Mouse (Mus musculus) T-cell, adult 2 months (primary cell): ENCODE data around the gene Enpp1.
"Not testable (repeated sequence)": the region's sequence is repeated elsewhere in the genome, so short reads cannot be mapped to it uniquely, and the experiment has no call there.

ENCODE experiments used
- DNase-seq: peaks from one replicate; pipeline ENCODE4 v3.0.0; 2022; ENCODE audit warnings: low spot score

The Enpp1 gene

GRCm38 (mm10) chr10:24638306-24639070 lies 73.5 kb downstream of the Enpp1 start:
- DNase-seq = no peak

- DNase-seq = no peak
Observed at GRCm38 (mm10) chr10:24636986-24637385, 75.0 kb downstream of the Enpp1 start.

- peak; percentile 72 for DNase-seq
Observed at GRCm38 (mm10) chr10:24635884-24636283, 76.1 kb downstream of the Enpp1 start.

- peak; percentile 27 for DNase-seq
Observed at GRCm38 (mm10) chr10:24635331-24635815, 76.6 kb downstream of the Enpp1 start.

- no peak for DNase-seq
Observed at GRCm38 (mm10) chr10:24634288-24634687, 77.7 kb downstream of the Enpp1 start.

- DNase-seq = no peak
Observed at GRCm38 (mm10) chr10:24631122-24631521, 80.8 kb downstream of the Enpp1 start.

- DNase-seq = peak; percentile 64
Observed at GRCm38 (mm10) chr10:24630469-24631081, 81.4 kb downstream of the Enpp1 start.

- DNase-seq = no peak
Observed at GRCm38 (mm10) chr10:24629086-24629720, 82.8 kb downstream of the Enpp1 start.

GRCm38 (mm10) chr10:24628466-24628865 lies 83.5 kb downstream of the Enpp1 start:
- no peak for DNase-seq

GRCm38 (mm10) chr10:24627262-24627661 lies 84.7 kb downstream of the Enpp1 start:
- no peak for DNase-seq

GRCm38 (mm10) chr10:24625060-24625701 lies 86.8 kb downstream of the Enpp1 start:
- DNase-seq = peak; percentile 74

- DNase-seq = peak; percentile 81
Observed at GRCm38 (mm10) chr10:24622586-24622985, 89.4 kb downstream of the Enpp1 start.

GRCm38 (mm10) chr10:24621572-24621971 lies 90.4 kb downstream of the Enpp1 start:
- peak; percentile 46 for DNase-seq

- not testable (repeated sequence) for DNase-seq
Observed at GRCm38 (mm10) chr10:24616572-24616971, 95.4 kb downstream of the Enpp1 start.

- no peak for DNase-seq
Observed at GRCm38 (mm10) chr10:24615799-24616198, 96.2 kb downstream of the Enpp1 start.

- DNase-seq = no peak
Observed at GRCm38 (mm10) chr10:24614726-24615125, 97.2 kb downstream of the Enpp1 start.

- DNase-seq = no peak
Observed at GRCm38 (mm10) chr10:24609766-24610165, 102.2 kb downstream of the Enpp1 start.

GRCm38 (mm10) chr10:24609146-24609545 lies 102.8 kb downstream of the Enpp1 start:
- no peak for DNase-seq

- DNase-seq = no peak
Observed at GRCm38 (mm10) chr10:24603727-24604126, 108.2 kb downstream of the Enpp1 start.

GRCm38 (mm10) chr10:24603035-24603434 lies 108.9 kb downstream of the Enpp1 start:
- no peak for DNase-seq

- DNase-seq = no peak
Observed at GRCm38 (mm10) chr10:24599802-24600201, 112.2 kb downstream of the Enpp1 start.

- no peak for DNase-seq
Observed at GRCm38 (mm10) chr10:24598693-24599092, 113.3 kb downstream of the Enpp1 start.
